Mouse (Mus musculus) ES-CJ7 (cell line): ENCODE results near the gene Tubal3.

Source experiments
- DNase-seq: peaks from one replicate; pipeline ENCODE4 v3.0.0; 2011; ENCODE audit warnings: low read depth, low spot score

The Tubal3 gene

DNA sequence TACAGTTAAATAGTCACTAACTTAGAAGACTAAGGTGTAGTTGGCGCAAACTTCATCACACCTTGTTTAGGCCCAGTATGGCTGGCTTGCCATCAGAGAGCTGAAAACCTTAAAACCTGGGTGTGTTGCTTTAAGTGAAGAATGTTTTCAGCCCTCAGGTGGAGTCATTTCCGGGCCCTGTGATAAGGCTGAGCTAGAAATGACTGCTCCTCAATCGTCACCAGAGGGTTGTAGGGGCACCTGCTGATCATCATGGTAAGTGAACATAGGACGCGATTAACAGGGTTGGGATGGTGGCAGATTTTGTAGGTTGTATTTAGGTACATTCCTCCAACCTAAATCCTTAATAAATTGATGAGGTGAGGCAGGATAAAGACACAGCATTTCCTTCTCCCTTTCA, 6.4 kb downstream of the Tubal3 start:
- no peak for DNase-seq

DNA sequence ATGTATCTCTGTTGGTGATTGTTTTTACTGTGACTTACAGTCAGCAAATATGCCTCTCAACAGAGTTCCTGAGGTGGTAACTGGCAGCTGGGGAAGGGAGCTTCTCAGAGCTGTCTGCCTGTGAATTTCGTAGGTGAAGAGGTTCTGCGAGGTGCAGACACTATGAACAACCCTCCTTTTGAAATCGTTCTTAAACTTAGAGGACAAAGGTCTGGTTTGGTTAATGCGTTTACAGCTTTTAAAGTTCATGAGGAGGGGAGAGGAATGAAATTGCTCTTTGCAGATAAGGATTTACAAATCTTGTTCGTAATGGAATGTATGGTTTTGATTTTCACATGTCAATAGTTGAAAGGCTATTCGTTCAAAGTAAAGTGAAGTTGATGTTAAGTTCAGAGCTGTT, 7.6 kb downstream of the Tubal3 start:
- DNase-seq, result no peak

DNA sequence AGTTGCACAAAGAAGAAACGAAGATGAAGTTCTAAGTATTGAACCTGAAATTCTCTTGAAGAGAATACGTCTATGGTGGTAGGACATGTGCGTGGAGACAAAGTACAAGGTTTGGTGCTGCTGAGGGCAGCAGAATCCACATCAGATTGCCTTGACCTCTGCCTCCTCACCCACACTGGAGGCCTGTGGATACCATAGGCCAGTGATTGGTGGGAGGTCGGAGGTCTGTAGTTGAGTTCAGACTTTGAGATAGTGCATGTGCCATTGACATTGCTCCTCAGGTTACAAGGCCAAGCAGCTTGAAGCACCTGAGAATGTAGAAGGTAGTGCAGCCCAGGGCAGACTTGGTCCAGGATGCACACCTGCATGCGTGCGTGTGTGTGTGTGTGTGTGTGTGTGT, 8.0 kb downstream of the Tubal3 start:
- no peak for DNase-seq

DNA sequence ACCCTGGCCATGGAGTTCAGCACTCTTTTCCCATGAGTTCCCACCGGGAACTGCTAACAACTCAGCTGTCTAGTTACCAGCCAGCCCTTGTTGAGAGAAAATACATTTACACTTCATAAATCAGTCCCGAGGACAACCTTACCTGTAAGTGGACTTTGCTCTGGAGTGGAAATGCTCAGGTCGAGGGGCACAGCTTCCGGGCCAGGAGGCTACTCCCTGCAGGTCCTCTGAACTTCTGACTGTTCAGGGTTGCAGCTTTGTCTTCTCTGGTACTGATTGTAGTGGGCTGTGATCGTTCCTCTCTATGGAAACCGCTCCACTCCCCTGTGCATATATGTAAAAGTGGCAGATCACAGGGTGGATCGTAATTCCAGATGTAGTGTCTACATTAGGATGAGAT, 26.6 kb downstream of the Tubal3 start:
- DNase-seq, result no peak

DNA sequence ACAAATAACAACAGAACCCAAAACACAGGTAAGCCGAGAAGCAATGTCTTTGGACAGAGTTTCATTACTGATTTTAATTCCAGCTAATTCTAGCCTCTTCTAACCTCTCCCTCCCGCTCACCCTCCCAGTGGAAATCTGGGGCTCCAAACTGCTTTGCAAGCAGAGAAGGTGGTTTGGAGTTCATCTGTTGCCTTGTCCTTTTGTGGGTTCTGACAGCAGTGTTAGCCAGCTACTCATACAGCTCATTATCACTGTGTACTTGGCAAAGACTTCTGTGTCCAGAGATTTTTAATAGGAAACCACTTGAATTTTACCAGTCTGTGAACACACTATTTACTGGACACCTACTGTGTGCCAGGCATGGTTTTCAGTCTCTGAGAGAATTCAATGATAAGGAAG, 27.2 kb downstream of the Tubal3 start, which contains the start of gene Ucn3:
Ucn3 (minus strand) TSS at position 101 of the 400 bp plus-strand sequence.
- DNase-seq, result no peak

DNA sequence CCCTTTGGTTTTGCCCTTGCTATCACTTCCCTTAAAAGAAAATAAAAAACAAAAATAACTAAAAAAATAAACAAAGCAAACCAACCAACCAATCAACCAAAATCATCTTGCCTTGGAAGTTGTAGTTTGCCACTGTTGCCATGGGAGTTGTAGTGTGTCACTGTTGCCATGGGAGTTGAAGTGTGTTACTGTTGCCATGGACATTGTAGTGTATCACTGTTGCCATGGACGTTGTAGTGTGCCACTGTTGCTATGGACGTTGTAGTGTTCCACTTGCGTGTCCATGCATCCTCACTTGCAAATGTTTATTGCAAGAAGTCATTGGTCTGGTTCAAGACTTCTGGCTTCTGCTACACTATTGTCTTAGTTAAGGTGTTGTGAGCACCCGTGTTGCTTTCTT, 29.2 kb downstream of the Tubal3 start:
- no peak for DNase-seq

DNA sequence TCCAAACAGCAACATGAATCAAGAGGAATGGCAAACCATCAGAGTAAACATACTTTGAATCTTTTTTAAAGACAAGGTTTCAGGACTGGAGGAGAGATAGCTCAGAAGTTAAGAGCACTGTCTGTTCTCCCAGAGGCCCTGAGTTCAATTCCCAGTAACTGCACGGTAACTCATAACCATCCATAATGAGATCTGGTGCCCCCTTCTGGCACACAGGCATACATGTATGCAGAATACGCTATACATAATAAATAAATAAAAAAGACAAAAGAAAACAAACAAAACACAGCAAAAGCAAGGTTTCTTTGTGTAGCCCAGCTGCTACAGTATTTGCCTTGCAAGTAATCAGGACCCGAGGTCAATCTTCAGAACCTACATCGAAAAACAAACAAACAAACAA, 31.4 kb downstream of the Tubal3 start:
- DNase-seq, result no peak

DNA sequence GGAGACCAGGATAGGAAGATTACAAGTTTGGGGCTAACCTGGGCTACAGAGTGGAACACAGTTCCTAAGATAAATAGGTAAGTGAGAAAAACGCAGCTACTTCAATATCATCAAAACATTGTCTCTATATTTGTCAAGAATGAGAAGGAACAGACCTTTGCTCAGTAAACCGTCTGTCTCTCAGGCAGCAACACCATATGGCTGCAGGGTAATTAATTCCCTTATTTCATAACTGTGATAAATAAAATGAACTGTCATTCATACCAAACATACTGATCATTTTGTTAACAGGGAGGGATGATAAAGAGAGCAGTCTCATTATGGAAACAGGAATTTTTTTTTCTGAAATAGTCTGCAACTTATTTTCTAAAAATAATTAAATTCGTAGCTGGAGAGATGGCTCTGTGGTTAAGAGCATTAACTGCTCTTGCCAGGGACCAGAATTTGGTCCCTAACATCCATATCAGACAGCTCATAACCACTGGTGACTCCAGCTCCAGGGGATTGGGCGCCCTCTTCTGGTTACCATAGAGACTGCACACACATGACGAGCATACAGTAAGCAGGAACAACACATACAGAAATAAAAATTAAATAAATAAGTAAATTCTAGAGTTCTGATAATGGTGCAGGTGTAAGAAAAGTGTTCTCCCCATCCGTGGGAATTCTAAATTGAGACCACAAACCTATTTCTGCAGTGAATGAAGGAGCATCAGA, 33.3 kb downstream of the Tubal3 start:
- peak; percentile 28 for DNase-seq

DNA sequence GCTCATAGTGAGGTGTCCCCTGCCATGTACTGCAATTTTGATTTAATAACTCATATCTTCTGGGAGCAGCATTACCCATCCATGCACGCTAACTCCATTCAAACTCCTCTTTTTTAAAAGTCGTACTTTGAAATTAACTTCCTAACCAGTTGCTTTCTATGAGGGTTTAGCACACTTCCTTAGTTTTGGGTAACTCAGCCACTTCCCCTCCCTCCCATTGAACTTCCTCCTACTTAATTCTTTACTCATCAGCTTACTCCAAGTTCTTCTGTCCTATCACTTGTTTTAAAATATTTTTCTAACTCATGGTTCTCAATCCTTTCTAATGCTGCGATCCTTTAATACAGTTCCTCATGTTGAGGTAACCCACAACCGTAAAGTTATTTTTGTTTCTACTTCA, 50.8 kb downstream of the Tubal3 start:
- no peak for DNase-seq
